In genomic region chr14:101774631-101775030, GRCm38 (mm10) we compare ENCODE assay signal across 8 mouse cellular contexts. TPM values are rescaled to one million over a fixed set of nuclear protein-coding genes. Genes with fewer than 3 reads are reported as not detected.
DNase-seq lines count a peak whose midpoint lies in the region; ATAC-seq and TF ChIP-seq lines count a peak whose summit lies in the region.

No protein-coding gene starts in this region.

- no peak overlapping the region for H3K9ac ChIP-seq in ES-E14 (ENCODE audit: insufficient read depth, low read depth, low read length, poor library complexity, severe bottlenecking)
- H3K9ac ChIP-seq in hindbrain, embryonic 16.5 days (ENCODE audit: low read depth, low read length) = no peak overlapping the region

- no peak for ATAC-seq in hindbrain, embryonic 16.5 days

- peak; percentile 62 for TF ChIP-seq CTCF in left cerebral cortex, adult 2 months (IDR thresholded peaks at IDR 0.05)
- TF ChIP-seq CTCF in small intestine, adult 2 months (IDR thresholded peaks at IDR 0.05; ENCODE audit: extremely low read depth, insufficient read length, insufficient replicate concordance, low read depth, low read length) = peak; percentile 56; the same call in 1 of the 2 replicates

- intact Hi-C loops in left cerebral cortex, adult 2 months (cut with DNase I) = no loop called here
- intact Hi-C loops in heart, postnatal 14 days (cut with DNase I) = loop anchor here (5.0 to 10.0 kb wide), 2 partner anchors 733 to 1220 kb away; no protein-coding TSS in a partner anchor

- no peak overlapping the region for H3K4me2 ChIP-seq in hindbrain, embryonic 16.5 days (ENCODE audit: low read length)

- 38% methylated on average over 4 of the region's 4 CpGs for WGBS in small intestine, adult 2 months
- WGBS in hindbrain, embryonic 16.5 days = 65% methylated on average over 4 of the region's 4 CpGs

- no peaks in the 10 kb centered on the region for H3K27me3 ChIP-seq in small intestine, adult 2 months (ENCODE audit: control insufficient read depth, insufficient read depth, low read length)
- H3K27me3 ChIP-seq in hindbrain, embryonic 16.5 days (replicated peaks; ENCODE audit: control insufficient read depth, insufficient read depth, low read length) = no peaks in the 10 kb centered on the region

- H3K9me3 ChIP-seq in ES-E14 (ENCODE audit: control insufficient read depth, insufficient read depth, low read depth, low read length) = no peaks in the 10 kb centered on the region
- no peaks in the 10 kb centered on the region for H3K9me3 ChIP-seq in hindbrain, embryonic 16.5 days (ENCODE audit: control insufficient read depth, low read length)

- peak; percentile 69 for DNase-seq in adrenal gland, postnatal 14 days
- no peak for DNase-seq in adrenal gland, postnatal 4 days (ENCODE audit: low spot score in 2 of 2)
- no peak for DNase-seq in left cerebral cortex, adult 2 months (ENCODE audit: extremely low spot score in 1 of 2, low spot score in 2 of 2)
- DNase-seq in left cerebral cortex, adult 8-10 months (ENCODE audit: low spot score in 2 of 2) = no peak
- DNase-seq in ES-E14 (ENCODE audit: low read depth, low spot score) = no peak
- peak; percentile 8 to 55 for DNase-seq in heart, postnatal 14 days

- H3K27ac ChIP-seq in left cerebral cortex, adult 2 months = no peak overlapping the region
- no peak overlapping the region for H3K27ac ChIP-seq in ES-E14 (ENCODE audit: insufficient read depth, low read depth, low read length, poor library complexity, severe bottlenecking)
- no peak overlapping the region for H3K27ac ChIP-seq in small intestine, adult 2 months (ENCODE audit: insufficient read depth, low read depth, low read length)
- H3K27ac ChIP-seq in hindbrain, embryonic 16.5 days (ENCODE audit: low read depth, low read length) = no peak overlapping the region

- H3K36me3 ChIP-seq in ES-E14 (ENCODE audit: control insufficient read depth, insufficient read depth, low read length, poor library complexity, severe bottlenecking) = no peaks in the 10 kb centered on the region
- H3K36me3 ChIP-seq in small intestine, adult 2 months (ENCODE audit: control insufficient read depth, insufficient read depth, low read length) = no peaks in the 10 kb centered on the region
- H3K36me3 ChIP-seq in hindbrain, embryonic 16.5 days (ENCODE audit: control insufficient read depth, insufficient read depth, low read length) = no peaks in the 10 kb centered on the region

- TF ChIP-seq POLR2A in small intestine, adult 2 months (IDR thresholded peaks at IDR 0.05; ENCODE audit: low read depth, low read length) = no peak

- H3K4me3 ChIP-seq in left cerebral cortex, adult 2 months = no peak overlapping the region
- H3K4me3 ChIP-seq in ES-E14 (ENCODE audit: insufficient read depth in 1 of 2, low read depth in 1 of 2, low read length in 2 of 2, poor library complexity in 1 of 2, severe bottlenecking in 1 of 2) = no peak overlapping the region
- no peak overlapping the region for H3K4me3 ChIP-seq in small intestine, adult 2 months (ENCODE audit: low read depth, low read length)
- H3K4me3 ChIP-seq in hindbrain, embryonic 16.5 days (ENCODE audit: low read length) = no peak overlapping the region

- in situ Hi-C loops in ES-E14 (cut with MboI; ENCODE audit: low sequenced_read_pairs in 2 of 2, unreplicated experiment in 2 of 2) = loop anchor here in 1 of 2 experiments (25.0 kb wide), 1 partner anchor 738 kb away; no protein-coding TSS in a partner anchor

- H3K4me1 ChIP-seq in ES-E14 (ENCODE audit: control insufficient read depth in 2 of 2, insufficient read depth in 2 of 2, low read length in 2 of 2, poor library complexity in 1 of 2) = peaks cover 10 to 17% of the 10 kb centered on the region in 2 experiments
- no peaks in the 10 kb centered on the region for H3K4me1 ChIP-seq in small intestine, adult 2 months (ENCODE audit: control insufficient read depth, insufficient read depth, insufficient read length, low read length)
- H3K4me1 ChIP-seq in hindbrain, embryonic 16.5 days (ENCODE audit: control insufficient read depth, insufficient read depth, low read depth, low read length) = no peaks in the 10 kb centered on the region

TF ChIP-seq in ES-E14, 5 proteins besides CTCF, POLR2A, EP300 and RAD21:
- TF ChIP-seq ZNF384 (IDR thresholded peaks at IDR 0.05; ENCODE audit: low read depth, low read length) = no peak
- 0 out of 2 replicates have a peak, but pooled peaks have one; percentile 7 for TF ChIP-seq ZC3H11A (IDR thresholded peaks at IDR 0.05; ENCODE audit: borderline replicate concordance, low read depth, low read length)
TF ChIP-seq in ES-E14: peak in this region for 1.

RNA-seq across cellular contexts. Expression of gene Lmo7, which starts 44.9 kb away (rescaled TPM):
- 25.8 and 29.9 TPM in 2 replicates for total RNA-seq in adrenal gland, postnatal 14 days (2021)
- 10 to 100 TPM; 30.0 to 30.8 TPM for total RNA-seq in adrenal gland, postnatal 4 days (2021)
- 100 to 1,000 TPM; 106 to 107 TPM for total RNA-seq in left cerebral cortex, adult 2 months (2021)
- total RNA-seq in left cerebral cortex, adult 8-10 months (2022) = 100 to 1,000 TPM in 3 of 4 experiments, 10 to 100 TPM in 1; 99.5 to 117 (median 105) TPM
- 19.4 and 23.1 TPM in 2 replicates for total RNA-seq in ES-E14 (2012; rRNA removed)
- total RNA-seq in heart, postnatal 14 days (2021) = 100 to 1,000 TPM; 375 to 378 TPM
- 47.4 and 164 TPM in 2 replicates for polyA plus RNA-seq in small intestine, adult 2 months (2012; rRNA removed)
- polyA plus RNA-seq in hindbrain, embryonic 16.5 days (2015; fragmentation: Nextera tagmentation; extraction: Ambion mirVana) = 2.3 and 2.5 TPM in 2 replicates

RNA-seq across cellular contexts. Expression of gene Gm9922, which starts 45.0 kb away (rescaled TPM):
- 4.0 and 5.1 TPM in 2 replicates for total RNA-seq in adrenal gland, postnatal 14 days (2021)
- total RNA-seq in adrenal gland, postnatal 4 days (2021) = 1 to 10 TPM; 2.5 to 3.2 TPM
- total RNA-seq in left cerebral cortex, adult 2 months (2021) = not detected
- not detected for total RNA-seq in left cerebral cortex, adult 8-10 months (2022)
- total RNA-seq in ES-E14 (2012; rRNA removed) = 0.62 and 0.74 TPM in 2 replicates
- 1 to 10 TPM; 1.2 to 1.3 TPM for total RNA-seq in heart, postnatal 14 days (2021)
- polyA plus RNA-seq in small intestine, adult 2 months (2012; rRNA removed) = 0.57 and 0.74 TPM in 2 replicates
- polyA plus RNA-seq in hindbrain, embryonic 16.5 days (2015; fragmentation: Nextera tagmentation; extraction: Ambion mirVana) = 0.41 and 0.56 TPM in 2 replicates

Comparison
In these comparisons a context has a peak if more than half of its experiments do, and no peak if none do; other contexts are left out.
1. DNase-seq: peak in adrenal gland, postnatal 14 days (single experiment) and heart, postnatal 14 days (2 of 2); none in adrenal gland, postnatal 4 days (0 of 2), left cerebral cortex, adult 2 months (0 of 2), left cerebral cortex, adult 8-10 months (0 of 2) and ES-E14 (single experiment).